In genomic region chr6:85489717-85490116, GRCm38 (mm10) we compare ENCODE assay signal across 23 mouse cellular contexts. TPM values are rescaled to one million over a fixed set of nuclear protein-coding genes. Genes with fewer than 3 reads are reported as not detected.
"Had no signal": no experiment of that assay in that cellular context is flagged by ENCODE, and none has a peak within 500 bp of the region (broad histone marks: within the 10 kb centered on the region; RNA-seq: fewer than 3 reads in every experiment).

No protein-coding gene starts in this region.

- H3K9ac ChIP-seq: liver, embryonic 13.5 days; midbrain, embryonic 12.5 days had no signal

- H3K27ac ChIP-seq: kidney, postnatal 0 days; liver, embryonic 13.5 days; midbrain, embryonic 12.5 days had no signal

- H3K36me3 ChIP-seq: liver, embryonic 13.5 days; midbrain, embryonic 12.5 days had no signal

- H3K9me3 ChIP-seq: liver, embryonic 13.5 days; midbrain, embryonic 12.5 days had no signal

- H3K4me3 ChIP-seq: liver, embryonic 13.5 days; midbrain, embryonic 12.5 days had no signal

- H3K4me1 ChIP-seq: liver, embryonic 13.5 days had no signal

- ATAC-seq: intestine, postnatal 0 days had no signal

- DNase-seq: kidney, adult 2 months; kidney, postnatal 25 days; liver, embryonic 13.5 days; lung, adult 2 months; lung, postnatal 14 days; lung, postnatal 4 days; right cerebral cortex, postnatal 4 days; thymus, postnatal 25 days had no signal

- H3K4me2 ChIP-seq: liver, embryonic 13.5 days; midbrain, embryonic 12.5 days had no signal

RNA-seq across cellular contexts. Expression of gene Fbxo41, which starts 13.1 kb away (rescaled TPM):
- total RNA-seq: liver, adult 2 months; megakaryocyte progenitor cell, adult 5-6 weeks had no signal
- polyA plus RNA-seq: liver, adult 2 months; liver, embryonic 13.5 days; liver, embryonic 16.5 days had no signal

RNA-seq across cellular contexts. Expression of gene Egr4, which starts 23.7 kb away (rescaled TPM):
- total RNA-seq: liver, adult 2 months; megakaryocyte progenitor cell, adult 5-6 weeks had no signal
- polyA plus RNA-seq: intestine, embryonic 14.5 days; intestine, postnatal 0 days; kidney, adult 2 months; kidney, embryonic 14.5 days; kidney, postnatal 0 days; large intestine, adult 2 months; limb, embryonic 11.5 days; liver, adult 2 months; liver, embryonic 13.5 days; liver, embryonic 16.5 days; lung, adult 2 months; lung, embryonic 16.5 days; midbrain, embryonic 12.5 days; neural tube, embryonic 11.5 days; neural tube, embryonic 14.5 days; thymus, postnatal 0 days; urinary bladder, adult 2 months had no signal
